Mouse (Mus musculus): ENCODE data around the gene Dnajc4. TPM values are rescaled to one million over a fixed set of nuclear protein-coding genes. Genes with fewer than 3 reads are reported as not detected.

The Dnajc4 gene
- total and polyA plus RNA-seq, 2 experiments from 2014 or later: 58.5 to 75.2 TPM

DNA sequence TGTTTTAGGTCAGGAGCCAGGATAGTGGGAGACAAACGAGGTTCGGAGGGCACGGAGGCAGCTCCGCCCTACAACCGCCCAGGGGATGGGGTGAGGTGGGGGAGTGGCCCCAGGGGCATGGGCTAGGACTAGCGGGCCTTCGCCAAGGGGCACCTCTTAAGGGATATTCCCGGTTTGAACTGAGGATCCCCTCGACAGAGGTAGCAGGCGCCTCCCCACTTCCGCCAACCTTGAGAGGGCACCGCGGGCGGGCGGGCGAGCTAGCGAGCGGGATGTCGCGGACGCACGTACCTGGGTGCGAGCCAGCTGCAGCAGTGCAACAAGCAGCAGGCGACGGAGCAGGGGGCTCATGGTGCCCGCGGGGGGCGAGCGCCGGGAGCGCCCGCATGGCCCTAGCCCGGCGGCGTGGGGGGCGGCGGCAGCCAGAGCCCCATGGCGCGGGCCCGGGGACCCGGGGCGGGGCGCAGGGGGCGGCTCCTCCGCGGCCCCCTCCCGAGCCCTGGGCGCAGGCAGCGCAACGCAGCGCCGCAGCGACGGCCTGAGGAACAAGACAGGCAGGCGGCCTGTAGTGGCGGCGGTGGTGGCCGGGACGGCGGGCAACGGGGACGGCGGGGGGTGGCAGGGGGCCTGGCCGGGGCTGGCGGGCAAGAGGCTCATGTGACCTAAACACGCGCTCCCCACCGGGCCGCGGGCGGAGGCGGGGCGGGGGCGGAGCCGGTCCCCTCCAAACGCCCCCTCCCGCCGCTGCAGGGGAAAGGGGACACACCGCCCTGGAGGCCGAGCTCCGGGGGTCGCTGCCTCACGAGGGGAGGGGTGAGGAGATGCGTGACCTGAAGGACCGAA, 5.1 kb downstream of the Dnajc4 start, which contains the start of gene Vegfb:
Gene Vegfb (minus strand): TSS at position 591 of the 843 bp plus-strand sequence.
- no peaks in the 10 kb centered on the region for H3K9me3 ChIP-seq (replicated peaks; ENCODE audit: control insufficient read depth, low read length)
- TF ChIP-seq EP300 (IDR thresholded peaks at IDR 0.05; ENCODE audit: low read depth) (0 out of 2 replicates have a peak, but pooled peaks have one; percentile 11), CTCF (IDR thresholded peaks at IDR 0.05; ENCODE audit: low read depth) (no peak)
- H3K36me3 ChIP-seq (replicated peaks; ENCODE audit: control insufficient read depth, insufficient read depth, low read length): peaks cover 26% of the 10 kb centered on the region
- no peaks in the 10 kb centered on the region for H3K27me3 ChIP-seq (ENCODE audit: control insufficient read depth, insufficient read depth, low read length)
- peak; percentile 63 for ATAC-seq (ENCODE audit: insufficient read depth, low read depth)
- under 1% methylated on average over 55 of the region's 85 CpGs for WGBS
- DNase-seq (ENCODE audit: low spot score): peak; percentile 69
- H3K27ac ChIP-seq (ENCODE audit: low read depth): peak within 1 kb of the TSS; percentile 99
- H3K4me2 ChIP-seq (ENCODE audit: low read depth, low read length): peak within 1 kb of the TSS; percentile 89
- H3K4me1 ChIP-seq (ENCODE audit: control insufficient read depth, insufficient read depth): peaks cover 15% of the 10 kb centered on the region; the same call in 1 of the 2 replicates
- peak within 1 kb of the TSS; percentile 93 for H3K9ac ChIP-seq (replicated peaks; ENCODE audit: low read depth, low read length)
- H3K4me3 ChIP-seq (ENCODE audit: low read depth, low read length): peak within 1 kb of the TSS; percentile 93

DNA sequence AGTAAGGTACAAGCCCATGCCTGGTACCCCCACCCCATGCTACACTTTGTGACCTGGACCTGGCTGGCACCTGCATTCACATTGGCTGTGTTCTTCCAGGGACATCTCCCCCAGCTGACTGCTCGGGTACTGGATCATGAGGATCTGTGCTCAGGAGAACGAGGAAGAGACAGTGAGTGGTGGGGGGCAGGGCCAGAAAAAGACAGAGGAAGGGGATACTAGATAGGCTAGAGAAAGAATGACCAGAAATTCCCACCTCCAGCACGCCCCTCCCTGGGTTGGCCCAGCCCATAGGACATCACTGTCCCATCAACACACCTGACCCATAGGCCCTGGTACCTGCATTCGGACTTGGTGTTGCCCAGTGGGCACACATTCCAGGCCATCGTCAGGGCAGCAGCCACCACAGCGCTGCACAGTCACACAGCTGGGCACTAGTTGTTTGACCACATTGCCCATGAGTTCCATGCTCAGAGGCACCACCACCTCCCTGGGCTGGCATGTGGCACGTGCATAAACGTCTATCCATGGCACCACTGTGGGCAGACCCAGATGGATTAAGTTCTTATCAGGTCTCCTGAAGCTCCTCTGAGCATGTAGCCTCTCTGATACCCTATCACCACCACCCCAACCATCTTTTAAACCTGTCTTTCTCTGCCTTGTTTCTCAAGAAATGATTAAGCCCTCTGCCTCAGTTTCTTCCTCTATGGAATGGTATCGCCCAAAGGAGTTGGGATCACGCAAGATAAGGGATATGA, 6.2 kb downstream of the Dnajc4 start:
- 53% methylated on average over 10 of the region's 10 CpGs for WGBS
- H3K27ac ChIP-seq (ENCODE audit: low read depth): peak overlapping the region; percentile 99
- peaks cover 28% of the 10 kb centered on the region for H3K36me3 ChIP-seq (replicated peaks; ENCODE audit: control insufficient read depth, insufficient read depth, low read length)
- DNase-seq (ENCODE audit: low spot score): no peak
- peaks cover 16% of the 10 kb centered on the region for H3K4me1 ChIP-seq (ENCODE audit: control insufficient read depth, insufficient read depth)
- no peak for ATAC-seq (ENCODE audit: insufficient read depth, low read depth)
- H3K9ac ChIP-seq (replicated peaks; ENCODE audit: low read depth, low read length): peak overlapping the region; percentile 93; the same call in 1 of the 2 replicates
- H3K4me2 ChIP-seq (ENCODE audit: low read depth, low read length): peak overlapping the region; percentile 89
- H3K27me3 ChIP-seq (ENCODE audit: control insufficient read depth, insufficient read depth, low read length): no peaks in the 10 kb centered on the region
- H3K9me3 ChIP-seq (replicated peaks; ENCODE audit: control insufficient read depth, low read length): no peaks in the 10 kb centered on the region
- TF ChIP-seq CTCF (IDR thresholded peaks at IDR 0.05; ENCODE audit: low read depth) (no peak), EP300 (IDR thresholded peaks at IDR 0.05; ENCODE audit: low read depth) (no peak)
- H3K4me3 ChIP-seq (ENCODE audit: low read depth, low read length): peak overlapping the region; percentile 93

DNA sequence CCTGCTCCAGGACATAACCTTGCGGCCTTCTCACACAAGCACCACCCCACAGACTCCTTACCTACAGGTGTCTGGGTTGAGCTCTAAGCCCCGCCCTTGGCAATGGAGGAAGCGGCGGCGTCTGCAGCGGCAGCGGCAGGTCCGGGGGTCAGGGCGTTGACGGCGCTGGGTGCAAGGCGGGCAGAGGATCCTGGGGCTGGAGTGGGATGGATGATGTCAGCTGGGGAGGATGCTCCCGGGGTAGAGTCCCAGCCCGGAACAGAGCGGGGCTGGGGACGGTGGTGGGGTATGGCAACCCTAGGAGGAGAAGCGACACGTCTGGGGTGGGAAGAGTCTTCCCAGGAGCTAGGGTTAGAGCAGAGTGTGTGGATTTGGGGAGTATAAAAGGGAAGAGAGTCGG, 7.1 kb downstream of the Dnajc4 start:
- H3K4me1 ChIP-seq (ENCODE audit: control insufficient read depth, insufficient read depth): peaks cover 20% of the 10 kb centered on the region
- 80% methylated on average over 19 of the region's 19 CpGs for WGBS
- H3K27ac ChIP-seq (ENCODE audit: low read depth): no peak overlapping the region
- H3K4me3 ChIP-seq (ENCODE audit: low read depth, low read length): no peak overlapping the region
- H3K36me3 ChIP-seq (replicated peaks; ENCODE audit: control insufficient read depth, insufficient read depth, low read length): peaks cover 28% of the 10 kb centered on the region
- no peaks in the 10 kb centered on the region for H3K27me3 ChIP-seq (ENCODE audit: control insufficient read depth, insufficient read depth, low read length)
- DNase-seq (ENCODE audit: low spot score) (no peak), ATAC-seq (ENCODE audit: insufficient read depth, low read depth) (no peak)
- no peaks in the 10 kb centered on the region for H3K9me3 ChIP-seq (replicated peaks; ENCODE audit: control insufficient read depth, low read length)
- no peak overlapping the region for H3K9ac ChIP-seq (replicated peaks; ENCODE audit: low read depth, low read length)
- TF ChIP-seq EP300 (IDR thresholded peaks at IDR 0.05; ENCODE audit: low read depth) (no peak), CTCF (IDR thresholded peaks at IDR 0.05; ENCODE audit: low read depth) (no peak)
- no peak overlapping the region for H3K4me2 ChIP-seq (ENCODE audit: low read depth, low read length)

DNA sequence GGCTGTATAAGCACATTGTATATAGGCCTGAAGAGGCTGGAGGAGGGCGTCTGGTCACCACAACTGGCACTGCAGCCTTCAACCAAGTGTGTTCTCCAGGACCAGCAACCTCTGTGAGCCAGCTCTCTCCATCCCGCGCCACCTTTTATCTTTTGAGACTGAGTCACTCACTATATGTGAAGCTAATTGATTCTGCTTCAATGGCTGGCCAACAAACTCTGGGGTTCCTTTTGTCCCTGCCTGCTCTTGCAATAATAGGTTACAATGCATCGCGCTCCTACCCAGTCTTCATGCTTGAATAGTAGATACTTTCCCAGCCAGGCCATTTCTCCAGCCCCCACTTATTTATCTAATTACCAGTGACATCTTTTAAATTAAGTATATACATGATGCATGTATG, 8.8 kb downstream of the Dnajc4 start:
- Histone ChIP-seq H3K9ac (replicated peaks; ENCODE audit: low read depth, low read length) (no peak overlapping the region), H3K36me3 (replicated peaks; ENCODE audit: control insufficient read depth, insufficient read depth, low read length) (peaks cover 30% of the 10 kb centered on the region), H3K4me3 (ENCODE audit: low read depth, low read length) (no peak overlapping the region), H3K4me1 (ENCODE audit: control insufficient read depth, insufficient read depth) (peaks cover 28% of the 10 kb centered on the region), H3K4me2 (ENCODE audit: low read depth, low read length) (no peak overlapping the region), H3K27ac (ENCODE audit: low read depth) (no peak overlapping the region), H3K27me3 (ENCODE audit: control insufficient read depth, insufficient read depth, low read length) (no peaks in the 10 kb centered on the region), H3K9me3 (replicated peaks; ENCODE audit: control insufficient read depth, low read length) (no peaks in the 10 kb centered on the region)
- ATAC-seq (ENCODE audit: insufficient read depth, low read depth) (no peak), DNase-seq (ENCODE audit: low spot score) (no peak)
- no peak for TF ChIP-seq CTCF (IDR thresholded peaks at IDR 0.05; ENCODE audit: low read depth)
- TF ChIP-seq EP300 (IDR thresholded peaks at IDR 0.05; ENCODE audit: low read depth): no peak
- 92% methylated on average over 5 of the region's 5 CpGs for WGBS

DNA sequence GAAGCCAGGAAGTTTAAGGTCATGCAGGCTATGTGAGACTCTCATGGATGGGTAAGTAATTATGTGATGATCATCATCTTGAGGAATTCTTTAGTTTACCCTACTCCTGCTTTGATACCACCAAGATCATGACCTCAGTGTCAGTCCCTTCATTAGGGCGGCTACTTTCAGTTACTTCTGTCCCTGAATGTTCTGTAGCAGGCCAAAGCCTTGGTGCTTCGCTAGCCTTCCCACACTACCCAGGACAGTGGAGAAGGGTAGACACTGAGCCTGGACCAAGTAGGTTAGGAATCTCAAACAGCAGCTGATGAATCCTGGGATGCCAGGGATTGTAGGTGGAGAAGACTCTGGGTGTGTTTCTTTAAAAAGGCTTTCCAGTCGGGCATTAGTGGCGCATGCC, 10.9 kb downstream of the Dnajc4 start:
- no peak for DNase-seq (ENCODE audit: low spot score)
- no peaks in the 10 kb centered on the region for H3K9me3 ChIP-seq (replicated peaks; ENCODE audit: control insufficient read depth, low read length)
- H3K4me2 ChIP-seq (ENCODE audit: low read depth, low read length): peak overlapping the region; percentile 69
- H3K27me3 ChIP-seq (ENCODE audit: control insufficient read depth, insufficient read depth, low read length): no peaks in the 10 kb centered on the region
- H3K27ac ChIP-seq (ENCODE audit: low read depth): peak overlapping the region; percentile 98
- H3K4me3 ChIP-seq (ENCODE audit: low read depth, low read length): no peak overlapping the region
- peaks cover 43% of the 10 kb centered on the region for H3K36me3 ChIP-seq (replicated peaks; ENCODE audit: control insufficient read depth, insufficient read depth, low read length)
- WGBS: 84% methylated on average over 4 of the region's 4 CpGs
- TF ChIP-seq CTCF (IDR thresholded peaks at IDR 0.05; ENCODE audit: low read depth): no peak
- TF ChIP-seq EP300 (IDR thresholded peaks at IDR 0.05; ENCODE audit: low read depth): no peak
- H3K9ac ChIP-seq (replicated peaks; ENCODE audit: low read depth, low read length): peak overlapping the region; percentile 72; the same call in 1 of the 2 replicates
- no peak for ATAC-seq (ENCODE audit: insufficient read depth, low read depth)
- H3K4me1 ChIP-seq (ENCODE audit: control insufficient read depth, insufficient read depth): peaks cover 31% of the 10 kb centered on the region

Data from heart, postnatal 0 days (tissue).